Mouse (Mus musculus) NIH3T3 (cell line): Measurements from ENCODE around the gene Chadl.

Experiments used
- DNase-seq: peaks from one replicate; pipeline ENCODE4 v3.0.0-alpha.2; 2012; ENCODE audit warnings: low read depth

The Chadl gene

DNA sequence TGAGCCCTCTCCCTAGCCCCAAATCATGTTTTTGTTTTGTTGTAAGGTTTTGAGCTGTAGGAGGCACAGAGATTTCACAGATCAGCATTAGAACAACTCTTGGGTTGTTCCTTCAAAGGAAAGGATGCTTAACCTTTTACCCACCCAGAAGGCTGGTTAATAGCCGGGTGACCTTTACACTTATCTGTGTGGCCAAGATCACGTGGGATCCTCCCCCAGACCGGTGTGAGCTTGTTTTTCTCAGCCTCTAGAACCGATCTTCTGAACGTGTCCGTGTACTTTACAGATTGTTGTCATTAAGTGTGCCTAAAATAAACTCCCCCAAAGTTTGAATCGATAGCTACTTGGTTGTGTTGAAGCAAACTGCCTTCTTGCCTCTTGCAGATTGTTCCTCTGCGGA is 3.5 kb upstream of the Chadl start:
- no peak for DNase-seq

DNA sequence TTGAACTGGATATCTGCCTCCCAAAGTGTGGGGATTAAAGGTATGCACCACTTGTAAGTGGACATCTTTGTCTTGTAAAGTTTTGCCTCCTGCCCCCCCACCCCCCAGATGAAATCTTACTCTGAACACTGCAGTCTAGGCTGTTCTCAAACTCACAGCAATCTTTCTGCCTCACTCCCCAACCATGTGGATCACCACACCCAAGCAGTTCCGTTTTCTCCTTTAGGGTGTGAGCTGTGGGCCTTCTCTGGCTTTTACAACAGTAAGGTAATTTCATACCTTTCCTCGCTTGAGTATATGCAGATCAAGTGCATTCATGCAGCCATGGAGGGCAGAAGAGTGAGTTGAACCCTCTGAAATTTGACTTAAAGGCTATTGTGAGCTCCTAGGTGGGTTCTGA is 3.1 kb upstream of the Chadl start:
- no peak for DNase-seq

DNA sequence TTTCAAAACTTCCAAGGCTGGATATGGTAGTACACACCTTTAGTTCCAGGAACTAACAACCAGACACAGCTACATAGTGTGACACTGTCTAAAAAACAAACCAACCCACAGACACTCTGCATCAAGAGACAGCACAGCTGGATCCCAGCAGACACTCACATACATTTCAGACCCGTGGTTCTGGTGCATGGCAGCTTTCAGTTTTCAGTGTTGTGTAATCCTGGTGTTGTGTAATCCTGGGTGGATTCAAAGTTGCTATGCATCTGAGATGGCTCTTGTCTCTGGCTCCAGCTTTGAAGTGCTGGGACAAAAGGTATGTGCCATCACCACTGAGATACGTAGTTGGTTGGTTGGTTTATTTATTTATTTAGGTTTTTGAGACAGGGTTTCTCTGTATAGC is 1.4 kb upstream of the Chadl start:
- DNase-seq, result peak; percentile 76

DNA sequence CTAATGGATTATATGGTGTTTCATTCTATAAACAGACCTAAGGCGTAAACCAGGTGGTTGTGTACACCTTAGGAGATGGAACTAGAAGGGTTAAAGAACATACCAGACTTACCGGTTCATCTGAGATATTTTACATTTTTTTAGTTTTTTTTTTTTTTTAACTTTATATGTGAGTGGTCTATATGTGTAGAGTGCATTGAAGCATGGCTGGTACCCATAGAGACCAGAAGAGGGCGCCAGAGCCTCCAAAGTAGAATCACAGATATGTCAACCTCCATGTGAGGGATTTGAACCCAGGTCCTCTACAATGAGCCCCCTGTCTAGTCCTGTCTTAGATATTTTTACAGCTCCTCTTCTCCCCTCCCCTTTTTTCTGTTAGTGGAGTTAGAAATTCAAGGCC is 760 bp upstream of the Chadl start:
- peak; percentile 71 for DNase-seq

DNA sequence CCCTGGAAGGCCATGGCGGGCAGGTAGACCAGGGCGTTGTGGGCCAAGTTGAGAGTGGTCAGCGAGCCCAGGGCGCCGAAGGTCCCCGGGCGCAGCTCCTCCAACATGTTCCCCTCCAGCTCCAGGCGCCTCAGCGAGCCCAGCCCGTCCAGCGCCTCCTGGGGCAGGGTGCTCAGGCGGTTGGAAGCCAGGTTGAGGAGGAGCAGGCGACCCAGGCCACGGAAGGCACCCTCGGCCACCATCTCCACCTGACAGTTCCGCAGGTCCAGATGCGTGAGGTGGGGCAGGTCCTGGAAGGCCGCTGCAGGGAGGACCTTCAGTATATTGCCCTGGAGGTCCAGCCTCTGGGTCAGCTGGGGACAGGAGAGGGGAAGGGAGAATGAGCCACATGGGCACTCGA is 2.2 kb downstream of the Chadl start:
- DNase-seq, result no peak

DNA sequence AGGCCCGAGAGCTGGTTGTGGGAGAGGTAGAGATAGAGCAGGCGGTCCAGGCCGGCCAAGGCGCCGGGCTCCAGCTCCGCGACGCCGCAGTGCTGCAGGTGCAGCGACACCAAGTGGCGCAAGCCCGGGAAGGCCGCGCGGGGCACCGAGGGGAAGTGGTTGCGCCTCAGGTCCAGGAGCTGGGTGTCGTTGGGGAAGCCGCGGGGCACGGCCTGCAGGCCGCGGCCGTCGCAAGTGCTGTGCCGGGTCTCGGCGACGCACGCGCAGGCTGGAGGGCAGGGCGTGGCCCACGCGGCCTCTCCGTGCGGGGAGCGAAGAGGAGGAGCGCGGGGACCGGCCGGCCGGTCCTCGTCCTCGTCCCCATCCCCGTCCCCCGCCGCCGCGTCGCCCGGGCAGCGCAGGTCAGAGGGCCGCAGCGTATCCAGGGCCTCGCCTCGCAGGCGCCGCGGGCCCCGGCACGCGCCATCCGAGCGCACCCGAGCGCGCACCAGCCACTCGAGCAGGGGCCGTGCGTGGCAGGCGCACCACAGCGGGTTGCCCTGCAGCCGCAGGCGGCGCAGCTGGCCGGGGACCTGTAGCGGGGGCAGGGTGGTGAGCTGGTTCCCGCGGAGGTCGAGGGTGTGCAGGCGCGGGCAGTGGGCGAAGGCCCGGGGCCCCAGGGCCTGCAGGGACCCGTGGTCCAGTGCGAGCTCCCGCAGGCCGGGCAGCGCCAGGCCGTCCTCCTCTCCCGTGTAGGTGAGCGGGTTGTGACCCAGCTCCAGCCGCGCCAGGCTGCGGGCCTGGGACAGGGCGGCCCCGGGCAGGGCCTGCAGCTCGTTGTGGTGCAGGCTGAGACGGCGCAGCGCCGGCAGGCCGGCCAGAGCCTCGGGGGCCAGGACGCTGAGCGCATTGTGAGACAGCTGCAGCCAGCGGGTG is 2.9 kb downstream of the Chadl start:
- peak; percentile 70 for DNase-seq

DNA sequence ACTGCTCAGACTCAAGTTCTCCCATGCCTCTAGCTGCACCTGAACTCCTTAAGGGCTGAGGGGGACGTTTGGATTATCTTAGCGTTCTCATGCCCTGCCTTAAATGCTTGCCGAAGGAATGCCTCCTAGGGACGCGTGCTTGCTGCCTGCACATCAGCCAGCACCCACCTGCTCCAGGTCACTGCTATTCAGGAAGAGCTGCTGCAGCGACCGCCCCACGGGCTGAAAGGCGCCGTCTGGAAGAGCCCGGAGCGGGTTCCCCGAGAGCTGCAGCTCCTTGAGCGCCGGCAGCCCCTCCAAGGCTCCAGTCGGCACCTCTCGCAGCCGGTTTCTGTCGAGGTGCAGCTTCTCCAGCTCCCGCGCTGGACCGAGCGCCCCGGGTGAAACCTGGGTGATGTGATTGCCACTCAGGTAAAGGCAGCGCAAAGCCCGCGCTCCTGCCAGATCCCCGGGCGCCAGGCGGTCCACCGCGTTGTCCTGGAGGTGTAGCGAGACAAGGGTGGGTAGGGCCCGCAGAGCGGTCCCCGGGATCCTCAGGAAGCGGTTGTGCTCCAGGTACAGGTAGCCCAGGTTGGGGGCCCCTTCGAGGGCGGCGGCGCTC is 3.6 kb downstream of the Chadl start:
- no peak for DNase-seq

DNA sequence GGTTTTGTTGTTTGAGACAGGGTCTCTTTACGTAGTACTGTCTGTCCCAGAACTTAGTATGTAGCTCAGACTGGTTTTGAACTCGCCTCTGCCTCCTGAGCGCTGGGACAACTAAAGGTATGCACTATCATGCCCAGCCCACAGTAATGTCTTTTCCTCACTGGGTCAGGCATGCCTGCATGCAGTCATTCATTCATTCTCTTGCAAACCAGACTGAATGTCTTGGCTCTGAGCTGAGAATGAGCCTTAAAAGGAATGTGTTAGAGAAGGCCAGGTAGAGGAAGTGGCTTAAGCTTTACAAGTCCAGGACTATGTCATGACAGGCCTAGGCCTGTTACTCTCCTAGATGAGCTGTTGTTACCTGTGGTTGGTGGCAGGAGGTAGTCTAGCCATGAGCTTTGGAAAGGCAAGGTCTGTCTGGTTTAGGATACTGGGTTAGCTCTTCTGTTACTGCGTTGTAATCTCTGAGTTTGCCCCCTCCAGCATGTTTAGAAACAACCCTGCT is 16.7 kb downstream of the Chadl start:
- no peak for DNase-seq

DNA sequence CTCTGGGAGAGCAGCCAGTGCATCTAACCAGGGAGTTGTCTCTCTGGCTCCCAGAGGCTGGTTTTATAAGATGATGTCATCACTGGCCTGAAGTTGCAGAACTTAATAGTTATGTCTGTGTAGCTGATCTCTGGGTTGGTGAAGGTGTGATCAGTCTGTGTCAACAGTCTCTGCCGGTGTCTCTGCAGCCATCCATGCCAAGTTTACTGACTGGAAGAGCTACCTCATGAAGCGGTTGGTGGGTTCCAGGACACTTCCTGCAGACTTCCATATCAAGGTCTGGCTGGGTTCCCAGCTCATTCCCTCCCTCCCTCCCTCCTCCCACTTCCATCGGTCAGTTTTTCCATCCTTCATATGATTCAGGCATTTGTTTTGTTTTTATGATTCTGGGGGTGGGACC is 20.4 kb downstream of the Chadl start:
- DNase-seq, result peak; percentile 68

DNA sequence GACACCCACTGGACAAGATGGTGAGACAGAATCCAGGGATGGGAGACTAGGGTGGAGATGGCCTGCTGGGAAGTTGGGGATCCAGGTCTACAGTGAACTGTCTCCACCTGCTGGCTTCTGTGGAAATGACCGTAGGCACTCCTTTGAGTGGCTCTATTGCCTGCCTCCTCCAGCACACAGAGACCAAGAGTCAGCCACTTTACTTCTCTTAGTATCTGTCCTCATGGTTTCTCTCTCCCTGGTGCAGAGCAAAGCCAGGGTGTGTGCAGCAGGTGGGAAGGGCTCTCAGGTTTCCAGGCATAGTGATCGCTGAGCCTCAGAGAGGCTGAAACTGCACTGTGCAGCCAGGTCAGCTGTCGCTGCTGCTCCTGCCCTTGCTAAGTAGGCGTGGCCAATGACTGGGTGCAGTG is 26.9 kb downstream of the Chadl start:
- peak; percentile 85 for DNase-seq

DNA sequence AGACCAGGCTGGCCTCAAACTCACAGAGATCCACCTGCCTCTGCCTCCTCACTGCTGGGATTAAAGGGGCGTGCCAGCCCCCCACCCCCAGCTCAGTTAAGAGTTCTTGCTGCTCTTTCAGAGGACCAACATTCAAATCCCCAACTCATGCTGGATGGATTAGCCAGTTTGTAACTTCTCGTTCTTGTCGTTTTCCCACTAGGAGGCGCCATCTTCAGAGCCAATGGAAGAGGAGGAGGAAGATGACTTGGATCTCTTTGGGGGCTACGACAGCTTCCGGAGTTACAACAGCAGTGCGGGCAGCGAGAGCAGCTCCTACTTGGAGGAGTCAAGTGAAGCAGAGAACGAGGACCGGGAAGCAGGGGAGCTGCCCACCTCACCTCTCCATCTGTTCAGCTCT is 30.1 kb downstream of the Chadl start:
- DNase-seq, result no peak

DNA sequence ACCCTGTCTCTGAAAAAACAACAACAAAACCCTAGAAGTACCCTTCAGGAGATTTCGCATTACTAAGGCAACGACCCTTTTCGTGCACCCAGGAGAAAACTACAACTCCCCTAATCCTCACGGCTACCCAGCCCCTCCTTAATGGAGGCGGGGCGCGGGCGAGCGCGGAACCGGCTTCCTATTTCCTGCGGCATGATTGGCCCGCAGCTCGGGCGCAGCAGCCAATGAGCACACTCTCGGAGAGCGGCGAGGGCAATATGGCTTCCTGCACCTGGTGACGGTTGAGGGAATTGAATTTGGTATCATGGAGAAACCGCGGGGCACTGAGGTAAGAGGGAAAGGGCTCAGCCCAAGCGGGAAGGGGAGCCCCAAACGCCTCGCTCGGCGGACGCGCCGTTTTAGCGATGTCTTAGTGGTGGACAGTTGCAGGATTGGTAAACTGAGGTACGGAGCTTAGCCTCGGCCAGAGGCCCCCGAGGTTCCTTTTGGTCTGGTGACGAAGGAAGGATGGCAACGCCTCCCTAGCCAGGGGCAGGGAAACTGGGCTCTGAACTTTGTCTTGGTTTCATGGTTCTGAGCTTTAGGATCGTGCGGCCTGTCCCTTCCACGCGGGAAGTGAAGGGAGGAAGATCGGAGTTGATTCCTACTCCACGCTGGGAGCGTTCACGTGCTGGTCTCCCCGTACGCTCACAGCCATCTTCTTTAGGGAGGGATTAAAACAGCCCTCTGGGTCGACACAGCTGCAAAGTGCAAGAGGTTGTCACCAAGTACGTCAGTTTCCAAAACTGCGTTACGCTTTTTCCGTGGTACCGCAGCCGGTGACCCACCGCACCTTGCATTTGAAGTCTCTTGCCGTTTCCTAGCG is 33.2 kb downstream of the Chadl start, which contains the start of gene L3mbtl2:
Gene L3mbtl2, plus strand, starts transcription at position 193 of the 865 bp plus-strand sequence.
- peak; percentile 96 for DNase-seq

DNA sequence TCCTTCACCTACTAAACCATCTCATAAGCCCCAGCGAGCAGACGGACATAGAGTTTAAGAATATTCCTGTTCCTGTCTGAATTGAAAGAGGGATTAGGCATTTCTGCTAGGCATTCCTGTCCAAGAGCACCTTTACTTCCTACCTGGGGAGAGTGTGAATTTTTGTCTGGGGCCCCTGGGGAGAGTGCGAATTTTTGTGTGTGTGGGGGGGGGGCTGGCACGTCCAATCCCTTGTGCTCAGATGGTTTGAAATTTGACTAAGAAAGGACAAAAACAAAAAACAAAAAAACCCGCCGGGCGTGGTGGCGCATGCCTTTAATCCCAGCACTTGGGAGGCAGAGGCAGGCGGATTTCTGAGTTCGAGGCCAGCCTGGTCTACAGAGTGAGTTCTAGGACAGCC is 33.8 kb downstream of the Chadl start:
- DNase-seq, result no peak

DNA sequence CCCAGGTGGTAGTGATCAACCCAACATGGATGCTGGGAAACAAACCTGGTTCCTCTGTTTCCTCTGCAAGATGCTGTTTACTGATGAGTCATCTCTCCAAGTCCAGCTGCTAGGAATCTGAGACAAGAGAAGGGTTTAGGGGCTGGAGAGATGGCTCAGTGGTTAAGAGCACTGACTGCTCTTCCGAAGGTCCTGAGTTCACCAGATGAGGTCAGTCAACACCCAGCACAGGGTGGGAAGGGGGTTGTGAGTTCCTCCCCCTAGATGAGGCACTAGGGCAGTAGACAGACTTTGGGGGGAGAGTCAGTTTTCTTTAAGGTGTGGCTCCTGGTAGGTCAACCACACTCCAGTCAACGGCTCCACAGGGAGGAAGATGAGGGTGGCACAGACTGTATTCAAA is 35.4 kb downstream of the Chadl start:
- DNase-seq, result peak; percentile 14

DNA sequence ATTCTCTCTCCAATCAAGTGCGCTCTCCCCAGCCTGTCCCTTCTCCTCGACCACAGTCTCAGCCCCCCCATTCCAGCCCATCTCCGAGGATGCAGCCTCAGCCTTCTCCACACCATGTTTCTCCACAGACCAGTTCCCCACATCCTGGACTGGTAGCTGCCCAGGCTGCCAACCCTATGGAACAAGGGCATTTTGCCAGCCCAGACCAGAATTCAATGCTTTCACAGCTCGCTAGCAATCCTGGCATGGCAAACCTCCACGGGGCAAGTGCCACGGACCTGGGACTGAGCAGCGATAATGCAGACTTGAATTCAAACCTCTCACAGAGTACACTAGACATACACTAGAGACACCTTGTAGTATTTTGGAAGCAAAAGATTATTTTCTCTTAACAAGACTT is 46.5 kb downstream of the Chadl start:
- no peak for DNase-seq

DNA sequence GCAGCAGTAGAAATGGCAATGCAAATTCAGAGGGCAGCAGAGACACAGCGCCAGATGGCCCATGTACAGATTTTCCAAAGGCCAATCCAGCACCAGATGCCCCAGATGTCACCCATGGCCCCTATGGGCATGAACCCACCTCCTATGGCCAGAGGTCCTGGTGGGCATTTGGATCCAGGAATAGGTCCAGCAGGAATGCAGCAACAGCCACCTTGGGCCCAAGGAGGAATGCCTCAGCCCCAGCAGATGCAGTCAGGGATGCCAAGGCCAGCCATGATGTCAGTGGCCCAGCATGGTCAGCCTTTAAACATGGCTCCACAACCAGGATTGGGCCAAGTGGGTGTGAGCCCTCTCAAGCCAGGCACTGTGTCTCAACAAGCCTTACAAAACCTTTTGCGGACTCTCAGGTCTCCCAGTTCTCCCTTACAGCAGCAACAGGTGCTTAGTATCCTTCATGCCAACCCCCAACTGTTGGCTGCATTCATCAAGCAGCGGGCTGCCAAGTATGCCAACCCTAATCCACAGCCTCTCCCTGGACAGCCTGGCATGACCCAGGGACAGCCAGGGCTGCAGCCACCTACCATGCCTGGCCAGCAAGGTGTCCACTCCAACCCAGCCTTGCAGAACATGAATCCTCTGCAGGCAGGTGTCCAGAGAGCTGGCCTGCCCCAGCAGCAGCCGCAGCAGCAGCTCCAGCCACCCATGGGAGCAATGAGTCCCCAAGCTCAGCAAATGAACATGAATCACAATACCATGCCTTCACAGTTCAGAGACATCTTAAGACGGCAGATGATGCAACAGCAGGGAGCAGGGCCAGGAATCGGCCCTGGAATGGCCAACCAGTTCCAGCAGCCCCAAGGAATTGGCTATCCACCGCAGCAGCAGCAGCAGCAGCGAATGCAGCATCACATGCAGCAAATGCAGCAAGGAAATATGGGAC is 47.3 kb downstream of the Chadl start:
- DNase-seq, result peak; percentile 71
